Mouse (Mus musculus): Measurements from ENCODE around the gene Fibin.

The Fibin gene

DNA sequence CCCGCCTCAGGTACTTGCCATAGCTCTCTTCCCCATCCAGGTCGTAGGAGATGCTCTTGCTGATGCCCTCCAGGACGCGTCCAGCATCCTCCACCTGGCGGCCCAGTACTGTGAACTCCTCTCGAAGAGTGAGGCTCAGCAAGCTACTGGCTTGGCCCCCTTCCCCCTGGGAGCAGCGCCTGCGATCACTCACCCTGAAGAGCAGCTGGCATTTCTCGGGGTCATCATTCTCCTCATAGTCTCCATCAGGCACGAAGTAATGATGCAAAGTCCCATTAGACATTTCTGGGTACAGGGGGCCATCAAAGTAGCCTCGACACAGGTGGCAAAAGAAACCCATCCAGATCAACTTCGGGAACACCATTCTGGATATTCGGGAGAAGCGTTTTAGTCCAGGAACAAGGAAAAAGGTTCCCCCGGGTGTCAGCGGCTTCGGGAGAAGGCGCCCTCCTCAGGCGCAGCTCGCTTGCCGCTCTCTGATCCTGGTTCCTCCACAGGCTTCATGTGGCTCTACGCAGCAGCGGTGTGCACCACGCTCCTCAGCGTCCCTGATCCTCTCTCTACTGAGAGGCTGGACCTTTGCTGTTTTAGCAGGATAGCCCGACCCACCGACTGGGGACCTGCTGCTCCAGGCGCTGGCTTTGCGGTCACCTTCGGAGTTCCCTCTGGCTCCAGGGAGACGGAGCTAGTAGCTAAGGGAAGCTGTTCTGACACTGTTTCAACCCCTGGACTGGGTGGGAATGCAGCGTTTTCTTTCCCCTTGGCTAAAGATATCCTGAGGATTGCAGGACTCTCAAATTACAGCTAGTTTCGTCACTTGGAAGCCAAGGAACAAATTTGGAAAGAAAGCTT is at the start of gene Fibin:
Gene Fibin, minus strand, starts transcription at position 752 of the 852 bp plus-strand sequence.
- peak; percentile 68 for DNase-seq

GRCm38 (mm10) chr2:110411428-110411827 is 48.4 kb upstream of the Fibin start:
- DNase-seq, result peak; percentile 49

DNA sequence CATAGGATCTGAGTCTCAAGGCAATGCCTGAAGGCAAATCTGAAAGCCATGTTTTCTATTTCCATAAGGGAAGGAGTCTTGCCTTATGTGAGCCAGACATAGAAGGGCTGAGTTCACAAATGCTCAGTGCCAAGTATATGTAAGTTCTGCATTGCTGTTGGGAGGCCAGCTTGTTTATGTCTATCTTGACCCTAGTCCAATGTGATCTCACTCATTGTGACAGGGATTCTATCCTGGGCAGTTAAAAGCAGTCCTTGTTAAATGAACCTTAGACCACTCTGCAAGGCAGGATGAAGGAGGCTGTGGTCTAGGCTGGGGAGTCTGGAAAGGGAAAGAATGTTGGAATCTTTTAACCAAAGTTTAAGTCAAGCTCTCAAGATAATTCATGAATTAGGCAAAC is 45.8 kb upstream of the Fibin start:
- DNase-seq, result no peak

- peak; percentile 7 for DNase-seq
Observed at GRCm38 (mm10) chr2:110392714-110393336, 29.8 kb upstream of the Fibin start.

GRCm38 (mm10) chr2:110390736-110391409 is 27.9 kb upstream of the Fibin start:
- no peak for DNase-seq

DNA sequence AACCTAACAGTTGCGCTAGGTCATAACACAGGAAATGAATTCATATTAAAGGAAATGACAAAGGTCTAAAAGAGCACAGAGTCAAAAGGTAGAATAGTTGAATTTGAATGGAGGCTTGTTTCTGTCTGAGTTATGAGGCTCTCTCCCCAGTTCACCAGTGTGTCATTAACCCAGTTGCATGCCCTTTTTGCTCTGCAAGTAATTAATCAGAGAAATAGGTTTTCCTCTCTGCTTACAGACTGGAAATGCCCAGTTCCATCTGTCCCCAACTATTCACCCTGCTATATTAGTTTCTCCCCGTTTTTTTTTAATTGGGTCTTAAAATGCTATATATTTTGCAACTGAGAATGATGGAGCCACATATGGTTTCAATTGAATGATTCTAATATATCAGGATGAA is 16.8 kb upstream of the Fibin start:
- no peak for DNase-seq

DNA sequence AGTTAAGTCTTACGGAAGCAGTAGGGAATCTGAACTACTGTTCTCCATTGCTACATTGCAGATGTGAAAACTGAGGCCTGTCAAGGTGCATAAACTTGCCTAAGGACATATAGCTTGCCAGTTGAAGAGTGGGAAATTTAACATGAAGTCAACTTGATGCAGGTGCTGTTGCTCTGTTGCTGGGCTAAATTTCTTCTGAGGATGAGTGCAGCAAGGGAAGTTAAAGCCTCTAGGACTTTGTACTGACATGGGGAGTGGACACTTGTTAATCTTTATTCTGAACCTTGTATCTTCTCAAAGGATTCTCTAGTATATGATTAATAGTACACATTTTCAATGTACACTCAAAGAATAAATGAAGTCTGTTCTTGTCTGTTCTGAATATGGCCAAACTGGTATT is 13.7 kb upstream of the Fibin start:
- no peak for DNase-seq

- DNase-seq, result no peak
Observed at GRCm38 (mm10) chr2:110375475-110375874, 12.5 kb upstream of the Fibin start.

DNA sequence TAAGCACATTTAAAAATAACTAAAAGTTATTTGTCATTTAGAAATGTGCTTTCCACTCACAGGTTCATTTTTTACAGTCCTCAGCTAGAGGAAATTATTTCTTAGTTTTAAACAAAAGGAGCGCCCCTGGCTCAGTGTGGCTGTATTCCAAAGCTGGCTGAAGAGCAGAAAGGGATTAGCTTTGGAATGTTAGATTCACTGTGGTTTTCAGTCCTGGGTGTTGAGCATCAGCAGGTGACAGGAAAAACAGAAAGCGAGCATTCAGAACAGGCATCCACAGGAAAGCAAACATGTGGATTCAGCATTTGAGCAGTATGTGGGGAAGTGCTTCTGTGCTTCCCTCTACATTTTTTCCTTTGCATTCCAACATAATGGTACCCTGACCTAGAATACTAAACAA is 10.2 kb upstream of the Fibin start:
- DNase-seq, result no peak

- no peak for DNase-seq
Observed at GRCm38 (mm10) chr2:110367382-110367887, 4.5 kb upstream of the Fibin start.

DNA sequence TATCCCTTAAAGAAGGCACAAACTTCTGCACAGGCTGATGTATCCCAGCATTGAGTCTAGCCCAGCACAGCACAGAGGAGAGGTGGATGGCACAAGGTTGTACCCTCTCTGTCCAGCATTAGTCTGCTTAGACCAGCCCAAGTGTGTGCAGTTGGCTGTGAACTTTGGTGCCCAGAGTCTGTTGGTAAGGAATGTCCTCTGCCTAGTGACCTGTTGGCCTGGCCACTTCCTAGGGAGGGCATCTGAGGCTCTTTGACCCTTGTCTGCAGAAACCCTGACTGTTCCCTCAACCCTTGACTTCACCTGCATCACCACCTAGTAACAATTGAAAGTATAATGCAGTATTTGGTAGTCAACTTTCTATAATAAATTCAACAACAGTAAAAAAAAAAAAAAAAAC is 2.4 kb upstream of the Fibin start:
- no peak for DNase-seq

DNA sequence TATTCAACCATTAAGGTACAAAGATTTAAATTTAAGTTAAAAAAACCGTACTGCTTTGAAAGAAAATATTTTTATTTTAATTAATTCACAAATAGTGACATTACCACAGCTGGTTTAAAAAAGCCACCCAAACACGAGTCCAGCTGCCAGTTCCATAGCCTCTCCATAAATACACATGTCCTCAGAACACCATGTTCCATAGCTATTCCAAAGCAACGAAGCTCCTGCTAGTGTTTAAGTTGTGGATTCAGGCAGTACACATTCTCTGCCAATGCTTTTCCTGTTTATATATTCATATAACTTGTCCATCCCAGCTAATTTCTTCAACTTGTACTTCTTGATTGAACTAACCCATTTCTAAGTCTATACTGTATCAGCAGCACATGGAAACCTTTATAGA is 872 bp upstream of the Fibin start:
- DNase-seq, result no peak

GRCm38 (mm10) chr2:110353302-110353970 is 9.5 kb downstream of the Fibin start:
- no peak for DNase-seq

GRCm38 (mm10) chr2:110351843-110352251 is 11.1 kb downstream of the Fibin start:
- peak; percentile 13 for DNase-seq

GRCm38 (mm10) chr2:110351406-110351805 is 11.6 kb downstream of the Fibin start:
- DNase-seq, result no peak

DNA sequence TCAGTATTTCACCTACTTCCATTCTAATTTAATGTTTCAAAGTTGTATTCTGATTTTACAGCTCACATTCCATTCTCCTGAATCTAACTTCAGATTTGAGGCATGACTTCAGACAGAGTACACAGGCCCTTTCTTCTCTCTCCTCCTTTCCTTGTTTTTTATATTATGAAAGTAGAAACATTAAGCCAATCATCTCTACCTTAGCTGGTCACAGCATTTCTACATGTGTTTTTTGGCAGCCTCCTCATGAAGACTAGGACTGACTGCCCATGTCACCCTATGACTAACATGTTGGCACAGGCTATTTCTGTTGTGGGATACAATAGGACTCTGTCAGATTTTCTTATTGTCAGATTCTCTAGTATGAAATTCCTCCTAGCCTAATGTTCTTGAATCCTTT is 34.0 kb downstream of the Fibin start:
- no peak for DNase-seq

DNA sequence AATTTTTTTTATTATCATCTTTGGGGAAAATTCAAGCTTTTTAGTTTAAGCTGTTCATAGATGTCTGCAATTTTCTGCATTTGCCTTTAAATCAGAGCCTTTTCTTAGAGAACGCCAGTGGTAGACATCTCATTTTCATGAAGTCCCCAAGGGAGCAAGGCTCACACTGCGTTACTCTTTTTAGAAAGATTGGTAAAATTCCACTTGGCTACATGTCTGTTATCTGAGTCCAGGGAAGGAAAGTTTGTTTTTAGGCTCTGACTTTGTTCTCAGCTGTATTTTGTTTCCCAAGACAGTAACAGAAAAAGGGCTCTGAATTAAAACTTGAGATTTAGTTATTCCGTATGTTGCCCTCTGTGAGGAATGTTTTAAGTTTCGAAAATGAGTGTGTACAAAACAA is 43.0 kb downstream of the Fibin start:
- DNase-seq, result no peak

GRCm38 (mm10) chr2:110319266-110319665 is 43.7 kb downstream of the Fibin start:
- no peak for DNase-seq

DNA sequence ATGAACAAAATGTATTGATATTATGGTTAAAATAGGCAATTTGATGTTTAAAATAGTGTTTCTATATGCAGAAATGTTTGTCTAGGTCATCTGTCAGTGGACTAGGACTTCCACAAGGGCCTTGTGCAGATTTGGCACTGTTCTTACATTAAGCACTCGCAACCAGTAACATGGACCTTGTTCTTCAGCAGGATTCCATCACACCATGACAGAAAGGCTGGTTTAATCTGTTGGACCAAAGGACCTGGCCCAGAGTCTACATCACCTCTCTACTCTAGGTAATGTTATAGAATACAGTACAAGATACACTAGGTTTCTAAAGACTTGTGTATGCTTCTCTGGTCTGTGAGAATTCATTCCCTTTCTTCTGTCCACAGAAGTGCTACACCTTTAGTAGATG is 44.3 kb downstream of the Fibin start:
- DNase-seq, result no peak

GRCm38 (mm10) chr2:110316116-110316883 is 46.7 kb downstream of the Fibin start:
- DNase-seq, result no peak

- peak; percentile 71 for DNase-seq
Observed at GRCm38 (mm10) chr2:110314509-110315155, 48.4 kb downstream of the Fibin start, which contains the start of gene Bbox1. Gene Bbox1, minus strand, starts transcription at chr2:110314560.

GRCm38 (mm10) chr2:110314074-110314473 is 48.9 kb downstream of the Fibin start:
- DNase-seq, result no peak

Data from lung, postnatal 10 days (tissue).